Mouse (Mus musculus) liver, postnatal 0 days (tissue): ENCODE measurements at regions not wholly inside any gene's neighbourhood (a gene's known extent, or its start where the extent isn't known, plus 50 kb on each side); places are given as distances from the start of the nearest gene placed in this dataset.

ENCODE experiments used
- CTCF ChIP-seq: sonication (generic); IDR thresholded peaks from 2 replicates; pipeline ENCODE4 v1.5.1; 2016; ENCODE audit warnings: antibody characterized with exemption, low read depth
- EP300 ChIP-seq: IDR thresholded peaks from 2 replicates; pipeline ENCODE4 v1.6.1; 2016; ENCODE audit warnings: antibody characterized with exemption, low read depth, mild to moderate bottlenecking

GRCm38 (mm10) chr12:14285870-14286535 is 134.1 kb upstream of the Fam84a start:
- TF ChIP-seq CTCF (no peak), EP300 (no peak)
